ENCODE assay signal across 10 mouse cellular contexts in genomic region chr1:92849491-92849890, GRCm38 (mm10). TPM values are rescaled to one million over a fixed set of nuclear protein-coding genes. Genes with fewer than 3 reads are reported as not detected.
DNase-seq lines count a peak whose midpoint lies in the region; ATAC-seq lines count a peak whose summit lies in the region.
"Had no signal": no experiment of that assay in that cellular context is flagged by ENCODE, and none has a peak within 500 bp of the region (broad histone marks: within the 10 kb centered on the region; RNA-seq: fewer than 3 reads in every experiment).

No protein-coding gene starts in this region.

- peak overlapping the region; percentile 49 for H3K4me3 ChIP-seq in neural tube, embryonic 13.5 days

- H3K9me3 ChIP-seq in neural tube, embryonic 13.5 days: no peaks in the 10 kb centered on the region
- H3K9me3 ChIP-seq: heart, embryonic 15.5 days had no signal

- peak; percentile 36 for DNase-seq in left cerebral cortex, postnatal 4 days
- DNase-seq in left cerebral cortex, adult 11 months (ENCODE audit: low spot score): no peak
- peak; percentile 31 for DNase-seq in induced T-regulatory cell, adult 2 months (ENCODE audit: low read depth)
- no peak for DNase-seq in gastrocnemius, postnatal 36 days
- no peak for DNase-seq in adrenal gland, postnatal 4 days (ENCODE audit: low spot score in 2 of 2)
- DNase-seq in right cerebral cortex, postnatal 25 days: no peak
- DNase-seq: cerebellum, postnatal 36 days had no signal

- H3K4me1 ChIP-seq in neural tube, embryonic 13.5 days (replicated peaks): peaks cover 64% of the 10 kb centered on the region

- intact Hi-C loops in left cerebral cortex, postnatal 4 days (cut with DNase I): loop anchor here (10.0 kb wide), 1 partner anchor 45 kb away; no protein-coding TSS in a partner anchor
- intact Hi-C loops in gastrocnemius, postnatal 36 days (cut with DNase I): loop anchor here (5.0 kb wide), 1 partner anchor 48 kb away; no protein-coding TSS in a partner anchor

- peak overlapping the region; percentile 66 for H3K4me2 ChIP-seq in neural tube, embryonic 13.5 days

- peak overlapping the region; percentile 93 for H3K27ac ChIP-seq in neural tube, embryonic 13.5 days (replicated peaks)

- peaks cover 28% of the 10 kb centered on the region for H3K36me3 ChIP-seq in neural tube, embryonic 13.5 days

- H3K27me3 ChIP-seq in neural tube, embryonic 13.5 days: no peaks in the 10 kb centered on the region

- H3K9ac ChIP-seq in neural tube, embryonic 13.5 days: peak overlapping the region; percentile 85
- H3K9ac ChIP-seq: heart, embryonic 15.5 days had no signal

- ATAC-seq in common myeloid progenitor, adult 5-6 weeks (replicated peaks; ENCODE audit: low read depth, poor library complexity, severe bottlenecking): peak; percentile 24; the same call in 1 of the 2 replicates
- ATAC-seq in neural tube, embryonic 13.5 days (ENCODE audit: low read depth): peak; percentile 0; the same call in 1 of the 2 replicates

- 68% methylated on average over 2 of the region's 2 CpGs for WGBS in neural tube, embryonic 13.5 days

RNA-seq across cellular contexts. Expression of gene Gpc1, which starts 18.0 kb away (rescaled TPM):
- 100 to 1,000 TPM; 160 to 188 TPM for total RNA-seq in left cerebral cortex, postnatal 4 days (2021)
- 11.5 and 11.8 TPM in 2 replicates for total RNA-seq in common myeloid progenitor, adult 5-6 weeks (2017)
- polyA plus RNA-seq in neural tube, embryonic 13.5 days (2015; fragmentation: Nextera tagmentation; extraction: Ambion mirVana): 59.4 and 64.3 TPM in 2 replicates
- 100 to 1,000 TPM; 244 to 266 TPM for total RNA-seq in gastrocnemius, postnatal 36 days (2021)
- total RNA-seq in adrenal gland, postnatal 4 days (2021): 10 to 100 TPM; 71.4 to 73.2 TPM

RNA-seq across cellular contexts. Expression of gene Ankmy1, which starts 53.2 kb away (rescaled TPM):
- under 1 TPM; 0.14 to 0.30 TPM for total RNA-seq in left cerebral cortex, postnatal 4 days (2021)
- not detected in 2 replicates for total RNA-seq in common myeloid progenitor, adult 5-6 weeks (2017)
- 0.70 and 0.74 TPM in 2 replicates for polyA plus RNA-seq in neural tube, embryonic 13.5 days (2015; fragmentation: Nextera tagmentation; extraction: Ambion mirVana)
- under 1 TPM; 0.10 to 0.18 TPM for total RNA-seq in gastrocnemius, postnatal 36 days (2021)
- 1 to 10 TPM; 1.2 TPM for total RNA-seq in adrenal gland, postnatal 4 days (2021)

RNA-seq across cellular contexts. Expression of gene Dusp28, which starts 57.3 kb away (rescaled TPM):
- total RNA-seq in left cerebral cortex, postnatal 4 days (2021): 1 to 10 TPM; 6.3 to 7.0 TPM
- 0.92 and 6.0 TPM in 2 replicates for total RNA-seq in common myeloid progenitor, adult 5-6 weeks (2017)
- 14.0 and 15.5 TPM in 2 replicates for polyA plus RNA-seq in neural tube, embryonic 13.5 days (2015; fragmentation: Nextera tagmentation; extraction: Ambion mirVana)
- total RNA-seq in gastrocnemius, postnatal 36 days (2021): 10 to 100 TPM; 20.4 to 22.2 TPM
- total RNA-seq in adrenal gland, postnatal 4 days (2021): 10 to 100 TPM; 11.6 to 13.2 TPM

Comparison
In these comparisons a context has a peak if more than half of its experiments do, and no peak if none do; other contexts are left out.
1. DNase-seq: peak in left cerebral cortex, postnatal 4 days (single experiment) and induced T-regulatory cell, adult 2 months (single experiment); none in left cerebral cortex, adult 11 months (single experiment), gastrocnemius, postnatal 36 days (0 of 2), adrenal gland, postnatal 4 days (0 of 2) and right cerebral cortex, postnatal 25 days (single experiment).